Mouse (Mus musculus) kidney, adult 18-20 months (tissue): Measurements from ENCODE around the gene Dennd1c.
"Not testable (repeated sequence)": the region's sequence is repeated elsewhere in the genome, so short reads cannot be mapped to it uniquely, and the experiment has no call there.

Source experiments
- DNase-seq: peaks from one replicate; pipeline ENCODE4 v3.0.0; 2021

Gene Dennd1c

DNA sequence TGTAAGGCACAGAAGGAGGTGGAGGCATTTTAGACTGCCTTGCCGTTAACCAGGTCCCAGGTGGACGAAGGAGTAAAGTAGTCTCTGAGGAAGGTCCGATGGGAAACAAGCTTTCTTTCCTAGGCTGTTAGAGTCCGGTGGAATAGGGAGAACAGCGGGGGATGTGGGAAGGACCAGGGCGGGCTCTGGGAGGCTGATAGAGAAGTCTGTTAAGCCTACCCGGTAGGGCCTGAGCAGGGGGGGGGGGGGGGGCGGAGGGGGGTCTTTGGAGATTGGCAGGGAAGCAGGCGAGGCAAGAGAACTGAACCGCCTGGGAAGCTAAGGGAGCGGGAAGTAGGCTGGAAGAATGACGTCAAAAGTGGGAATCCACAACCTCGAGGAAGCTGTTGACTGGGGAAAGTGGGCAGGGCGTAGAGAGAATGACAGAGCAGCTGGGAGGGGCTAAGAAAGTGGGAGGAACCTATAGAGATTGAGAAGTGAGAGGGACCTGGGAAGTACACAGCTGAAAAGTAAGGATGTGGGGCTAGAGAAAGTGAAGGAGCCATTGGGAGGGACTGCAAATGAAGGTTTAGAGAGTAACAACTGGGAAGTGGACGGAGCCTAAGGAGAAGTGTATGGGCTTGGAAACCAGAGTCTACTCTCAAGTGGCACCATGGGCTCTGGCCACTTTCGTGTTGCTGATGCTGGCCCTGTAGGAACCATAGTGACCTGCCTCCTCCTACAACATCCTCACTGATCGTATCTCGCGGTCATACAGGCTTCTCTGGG lies 17.7 kb upstream of the Dennd1c start:
- DNase-seq: peak; percentile 52

GRCm38 (mm10) chr17:57094222-57094621 lies 15.9 kb upstream of the Dennd1c start:
- DNase-seq: no peak

- no peak for DNase-seq
Measured at GRCm38 (mm10) chr17:57087049-57087832, 8.9 kb upstream of the Dennd1c start, which contains the start of gene Tubb4a. Tubb4a (minus strand) TSS chr17:57087782.

DNA sequence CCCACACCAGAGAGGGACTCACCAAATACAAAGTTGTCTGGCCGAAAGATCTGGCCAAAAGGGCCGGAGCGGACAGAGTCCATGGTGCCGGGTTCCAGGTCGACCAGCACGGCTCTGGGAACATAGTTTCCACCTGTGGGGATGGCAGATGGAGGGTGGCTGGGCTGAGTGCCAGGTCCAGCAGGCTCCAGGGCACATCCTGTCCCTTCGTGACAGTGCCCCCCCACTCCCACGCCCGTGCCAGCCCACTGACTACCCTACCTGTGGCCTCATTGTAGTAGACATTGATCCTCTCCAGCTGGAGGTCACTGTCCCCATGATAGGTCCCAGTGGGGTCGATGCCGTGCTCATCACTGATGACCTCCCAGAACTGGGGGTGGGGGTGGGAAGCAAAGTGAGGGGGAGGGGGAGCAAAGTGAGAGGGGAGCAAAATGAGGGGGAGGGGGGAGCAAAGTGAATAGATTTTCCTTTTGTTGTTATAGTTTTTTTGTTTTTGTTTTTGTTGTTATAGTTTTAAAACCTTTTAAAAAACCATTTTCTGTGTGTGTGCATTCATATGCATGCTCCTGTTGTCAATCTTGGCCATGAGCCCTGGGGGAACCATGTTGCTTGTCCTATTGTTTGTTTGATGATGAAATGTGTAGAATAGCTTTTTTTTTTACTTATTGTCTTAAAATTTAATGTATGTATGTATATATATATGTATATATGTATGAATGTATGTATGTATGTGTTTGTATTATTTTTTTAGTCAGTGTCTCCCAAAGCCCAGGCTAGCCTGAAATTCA lies 7.8 kb upstream of the Dennd1c start:
- DNase-seq: no peak

GRCm38 (mm10) chr17:57082481-57082880 lies 4.2 kb upstream of the Dennd1c start:
- DNase-seq: no peak

DNA sequence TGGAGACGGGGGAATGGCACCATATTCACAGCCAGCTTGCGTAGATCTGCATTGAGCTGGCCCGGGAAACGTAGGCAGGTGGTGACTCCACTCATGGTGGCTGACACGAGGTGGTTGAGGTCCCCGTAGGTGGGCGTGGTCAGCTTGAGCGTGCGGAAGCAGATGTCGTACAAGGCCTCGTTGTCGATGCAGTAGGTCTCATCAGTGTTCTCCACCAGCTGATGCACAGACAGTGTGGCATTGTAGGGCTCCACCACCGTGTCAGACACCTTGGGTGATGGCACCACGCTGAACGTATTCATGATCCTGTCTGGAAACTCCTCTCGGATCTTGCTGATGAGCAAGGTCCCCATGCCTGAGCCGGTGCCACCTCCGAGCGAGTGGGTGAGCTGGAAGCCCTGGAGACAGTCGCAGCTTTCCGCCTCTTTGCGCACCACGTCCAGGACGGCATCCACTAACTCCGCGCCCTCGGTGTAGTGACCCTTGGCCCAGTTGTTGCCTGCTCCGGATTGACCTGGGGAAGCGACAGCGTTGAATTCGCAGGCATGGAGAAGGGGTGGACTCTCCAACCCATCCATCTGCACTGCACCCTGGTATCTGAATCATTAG lies 3.0 kb upstream of the Dennd1c start:
- DNase-seq: no peak

- DNase-seq: no peak
Measured at GRCm38 (mm10) chr17:57079919-57080318, 1.6 kb upstream of the Dennd1c start.

- DNase-seq: no peak
Measured at GRCm38 (mm10) chr17:57076916-57077315, 1.4 kb downstream of the Dennd1c start.

DNA sequence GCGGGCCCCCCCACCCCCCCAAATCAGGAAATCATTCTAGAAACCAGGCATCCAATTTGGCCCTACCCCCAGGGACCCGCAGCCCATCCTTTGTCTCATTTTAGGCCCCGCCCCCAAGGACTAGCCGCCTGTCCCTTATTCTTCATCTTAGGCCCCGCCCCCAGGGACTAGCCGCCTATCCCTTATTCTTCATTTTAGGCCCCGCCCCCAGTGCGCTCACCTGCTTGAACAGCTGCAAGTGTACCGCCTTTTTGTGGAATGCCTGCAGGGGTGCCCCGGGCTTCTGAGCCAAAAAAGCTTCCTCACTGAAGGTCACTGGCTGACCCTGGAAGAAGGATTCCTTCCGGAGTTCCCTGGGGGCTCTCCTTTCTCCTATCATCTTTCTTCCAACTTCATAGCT lies 7.6 kb downstream of the Dennd1c start:
- peak; percentile 28 for DNase-seq

- DNase-seq: no peak
Measured at GRCm38 (mm10) chr17:57070272-57070671, 8.0 kb downstream of the Dennd1c start.

DNA sequence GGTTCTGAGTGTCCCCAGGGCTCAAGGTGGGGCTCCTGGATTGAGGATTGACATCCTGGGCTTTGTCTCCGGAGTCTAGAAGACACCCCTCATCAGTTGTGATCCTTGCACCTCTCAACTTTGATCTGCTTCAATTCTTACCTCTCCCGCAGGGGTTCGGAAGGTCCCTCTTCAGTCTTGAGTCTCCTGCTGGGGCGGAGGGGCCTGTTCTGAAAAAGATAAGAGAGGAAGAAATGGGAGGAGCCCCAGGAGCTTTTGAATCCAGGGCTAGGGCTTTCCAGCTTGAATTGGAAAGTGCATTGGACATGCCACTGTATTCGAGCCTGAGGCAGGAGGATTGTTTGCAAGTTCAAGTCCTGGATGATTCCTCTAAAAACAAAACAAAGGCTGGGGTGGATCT lies 11.4 kb downstream of the Dennd1c start:
- no peak for DNase-seq

DNA sequence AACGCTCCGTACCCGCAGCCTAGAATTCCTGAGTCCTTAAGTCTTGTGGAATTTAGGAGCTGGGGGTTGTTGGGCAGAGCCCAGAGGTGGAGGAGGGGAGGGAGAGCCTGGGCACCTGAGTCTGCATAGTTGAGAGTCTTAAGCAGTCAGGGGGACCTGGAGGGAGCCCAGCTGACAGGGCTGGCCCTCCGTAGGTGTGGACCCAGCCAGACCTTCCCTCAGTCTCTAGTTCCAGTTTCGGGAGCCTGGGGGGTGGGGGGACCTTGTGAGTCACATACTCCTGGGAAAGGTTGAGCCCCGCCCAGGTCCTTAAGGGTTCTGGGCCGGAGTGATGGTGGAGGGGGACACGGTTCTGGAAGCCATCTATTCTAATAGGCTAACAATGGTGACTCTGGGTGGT lies 15.3 kb downstream of the Dennd1c start:
- DNase-seq: peak; percentile 25

DNA sequence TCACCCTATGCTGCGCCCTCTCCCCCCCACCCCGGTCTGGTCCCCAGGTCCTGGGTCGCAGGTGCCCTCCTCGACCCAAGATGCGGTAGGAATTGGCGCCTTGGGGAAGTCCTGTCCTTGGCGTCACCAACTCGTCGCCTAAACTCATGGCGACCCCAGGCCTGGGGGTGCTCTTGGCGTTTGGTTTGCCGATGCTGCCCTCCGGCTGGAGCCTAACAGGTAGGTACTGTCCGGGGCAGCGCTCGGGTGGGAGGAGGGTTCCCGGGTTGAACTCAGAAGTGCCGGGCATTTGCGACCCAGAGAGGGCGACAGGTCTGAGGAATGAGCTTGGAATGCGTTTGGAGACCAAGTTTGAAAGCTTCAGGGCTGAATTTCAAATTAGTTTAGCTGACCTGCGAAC lies 15.8 kb downstream of the Dennd1c start:
- no peak for DNase-seq

- DNase-seq: peak; percentile 87
Measured at GRCm38 (mm10) chr17:57062011-57062521, 16.2 kb downstream of the Dennd1c start.

- peak; percentile 38 for DNase-seq
Measured at GRCm38 (mm10) chr17:57061069-57061468, 17.2 kb downstream of the Dennd1c start.

GRCm38 (mm10) chr17:57060231-57060801 lies 18.0 kb downstream of the Dennd1c start:
- peak; percentile 99 for DNase-seq

DNA sequence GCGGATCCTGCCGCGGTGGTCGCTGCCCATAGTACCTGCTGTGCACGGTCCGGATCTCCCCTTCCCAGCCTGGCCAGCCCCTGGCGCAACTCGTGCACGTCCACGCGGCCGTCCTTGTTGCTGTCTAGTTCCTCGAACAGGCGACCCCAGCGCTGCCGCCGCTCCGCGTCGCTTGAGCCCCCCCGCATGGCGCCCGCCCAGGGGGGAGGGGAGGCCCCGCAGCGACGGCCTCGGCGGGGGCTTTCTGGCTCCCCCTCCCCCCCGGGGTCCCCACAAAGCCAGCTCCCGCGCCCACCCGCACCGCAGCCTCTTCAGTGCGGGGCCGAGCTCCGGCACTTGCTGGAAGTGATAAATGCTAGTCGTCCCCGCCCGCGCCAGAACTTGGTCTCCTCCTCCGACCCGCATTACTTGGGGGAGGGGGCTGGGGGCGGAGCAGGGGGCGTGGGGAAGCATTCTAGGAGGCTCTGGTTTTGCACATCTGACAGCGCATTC lies 18.8 kb downstream of the Dennd1c start, which contains the start of gene Slc25a23:
TSS of gene Slc25a23 (minus strand) at position 378 of the 492 bp plus-strand sequence.
- DNase-seq: peak; percentile 74

- DNase-seq: peak; percentile 52
Measured at GRCm38 (mm10) chr17:57058891-57059485, 19.3 kb downstream of the Dennd1c start, which contains the start of gene Crb3. Crb3 (plus strand) TSS chr17:57059105.

- DNase-seq: no peak
Measured at GRCm38 (mm10) chr17:57056246-57056645, 22.1 kb downstream of the Dennd1c start.

DNA sequence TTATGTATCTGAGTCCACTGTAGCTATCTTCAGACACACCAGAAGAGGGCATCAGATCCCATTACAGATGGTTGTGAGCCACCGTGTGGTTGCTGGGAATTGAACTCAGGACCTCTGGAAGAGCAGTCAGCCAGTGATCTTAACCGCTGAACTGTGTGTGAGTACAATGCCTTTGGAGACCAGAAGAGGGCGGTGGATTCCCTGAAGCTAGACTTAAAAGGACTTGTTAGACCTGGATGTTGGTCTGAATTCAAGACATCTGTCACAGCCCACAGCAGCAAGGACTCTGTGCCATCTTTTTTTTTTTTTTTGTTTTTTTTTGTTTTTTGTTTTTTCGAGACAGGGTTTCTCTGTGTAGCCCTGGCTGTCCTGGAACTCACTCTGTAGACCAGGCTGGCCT lies 26.6 kb downstream of the Dennd1c start:
- DNase-seq: not testable (repeated sequence)

GRCm38 (mm10) chr17:57048816-57049215 lies 29.5 kb downstream of the Dennd1c start:
- no peak for DNase-seq
